Mouse (Mus musculus) c-Kit-negative CD71-positive TER-119-positive erythroid progenitor cells, embryonic 14.5 days (primary cell): ENCODE data around the gene Sema4d.

Experiments used
- DNase-seq: peaks from one replicate; pipeline ENCODE4 v3.0.0-alpha.2; 2013; ENCODE audit warnings: low read depth, low spot score

Sema4d gene

GRCm38 (mm10) chr13:51815865-51816504 is 22.4 kb upstream of the Sema4d start:
- DNase-seq, result no peak

GRCm38 (mm10) chr13:51814646-51815045 is 21.1 kb upstream of the Sema4d start:
- DNase-seq, result no peak

DNA sequence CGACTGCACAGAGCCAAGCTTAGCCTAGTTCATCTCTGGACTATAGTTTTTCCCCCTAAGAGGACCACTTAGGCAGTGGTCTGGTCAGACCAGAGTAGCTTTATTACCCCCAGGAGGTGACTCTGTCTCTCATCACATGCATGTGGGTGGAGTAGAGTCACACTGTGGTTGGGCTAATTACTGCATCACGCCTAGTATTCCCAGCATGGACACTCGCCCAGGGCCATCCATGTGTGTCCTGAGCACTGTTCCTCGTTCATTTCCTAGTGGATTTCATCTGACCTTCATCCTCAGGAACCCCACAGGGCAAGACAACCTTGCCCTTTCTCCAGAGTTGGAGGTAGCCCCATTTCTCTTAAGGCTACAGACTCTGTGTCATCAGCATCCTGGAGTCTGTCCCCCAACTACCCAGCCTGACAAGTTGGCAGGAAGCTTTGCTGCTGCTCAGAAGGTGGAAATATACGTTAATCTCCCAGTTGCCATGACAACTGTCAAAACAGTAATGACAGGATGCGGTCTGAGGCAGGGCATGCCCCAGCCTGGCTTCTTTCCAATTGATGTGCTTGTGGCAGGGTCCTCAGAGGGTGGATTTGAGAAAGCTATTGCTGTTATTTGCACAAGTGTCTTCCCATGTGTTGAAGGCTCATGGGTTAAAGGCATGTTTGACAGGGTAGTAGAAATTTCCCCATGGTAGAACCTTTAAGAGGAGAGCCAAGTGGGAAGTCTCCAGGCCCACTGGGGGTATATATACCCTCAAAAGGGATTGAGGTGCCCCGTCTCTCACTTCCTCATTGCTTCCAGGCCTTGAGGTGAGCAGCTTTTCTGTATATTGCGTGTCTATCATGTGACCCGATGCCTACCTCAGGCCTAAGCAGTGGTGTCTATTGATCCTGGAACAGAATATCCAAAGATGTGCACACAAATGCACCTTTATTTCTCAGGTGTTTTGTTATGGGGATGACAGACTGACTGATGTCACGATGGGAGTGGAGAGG is 20.4 kb upstream of the Sema4d start:
- no peak for DNase-seq

DNA sequence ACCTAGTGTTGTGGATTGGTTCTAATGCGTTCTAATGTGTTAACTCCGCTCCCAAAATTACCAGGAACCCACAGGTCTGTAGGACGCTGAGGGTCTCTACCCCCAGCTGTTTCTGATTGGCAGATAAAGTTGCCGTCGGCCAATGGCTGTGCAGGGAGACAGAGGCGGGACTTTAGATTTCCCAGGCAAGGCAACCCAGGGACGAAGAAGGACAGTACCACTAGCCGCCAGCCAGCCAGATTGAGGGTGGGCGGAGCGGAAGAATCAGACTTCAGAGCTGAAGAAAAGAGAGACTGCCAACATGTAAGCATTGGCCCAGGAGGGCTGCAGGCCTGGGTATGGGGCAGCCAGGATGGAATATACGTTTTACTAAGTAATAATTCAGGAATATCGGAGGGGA is 14.6 kb upstream of the Sema4d start:
- no peak for DNase-seq

DNA sequence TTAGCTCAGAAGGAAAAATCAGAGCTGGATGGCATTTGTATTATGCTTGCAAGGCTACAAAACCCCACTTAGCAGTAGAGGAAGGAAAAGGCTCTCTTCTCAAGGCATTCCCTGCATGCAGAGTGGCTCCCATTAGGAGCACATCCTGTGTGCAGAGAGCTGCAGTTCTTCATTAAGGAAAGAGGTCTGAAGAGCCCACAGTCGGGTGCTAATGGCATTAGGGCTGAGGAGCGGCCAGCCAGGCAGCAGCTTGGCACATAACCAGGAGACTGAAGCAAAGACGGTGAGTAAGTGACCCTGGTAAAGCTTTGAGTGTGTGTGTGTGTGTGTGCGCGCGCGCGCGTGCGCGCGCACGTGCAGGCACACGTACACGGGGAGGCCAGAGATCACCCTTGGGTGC is 12.7 kb upstream of the Sema4d start:
- DNase-seq, result no peak

DNA sequence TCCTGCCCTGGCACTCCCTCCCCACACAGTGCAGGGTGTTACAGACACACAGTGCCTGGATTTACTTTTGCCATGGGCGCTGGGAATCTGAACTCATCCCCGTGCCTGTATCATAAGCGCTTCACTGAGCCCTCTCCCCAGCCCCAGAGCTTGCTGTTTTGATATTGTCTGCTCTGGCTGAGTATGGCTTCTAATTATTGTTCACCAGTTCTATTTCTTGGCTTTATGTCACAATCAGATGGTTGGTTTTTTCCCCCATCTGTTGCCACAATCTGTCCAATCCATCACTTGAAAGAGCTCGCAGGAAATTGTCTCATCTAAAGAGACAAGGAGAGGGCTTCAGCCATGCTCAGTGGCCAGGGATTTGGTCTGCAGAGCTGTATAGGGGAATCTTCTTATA is 12.1 kb upstream of the Sema4d start:
- no peak for DNase-seq

DNA sequence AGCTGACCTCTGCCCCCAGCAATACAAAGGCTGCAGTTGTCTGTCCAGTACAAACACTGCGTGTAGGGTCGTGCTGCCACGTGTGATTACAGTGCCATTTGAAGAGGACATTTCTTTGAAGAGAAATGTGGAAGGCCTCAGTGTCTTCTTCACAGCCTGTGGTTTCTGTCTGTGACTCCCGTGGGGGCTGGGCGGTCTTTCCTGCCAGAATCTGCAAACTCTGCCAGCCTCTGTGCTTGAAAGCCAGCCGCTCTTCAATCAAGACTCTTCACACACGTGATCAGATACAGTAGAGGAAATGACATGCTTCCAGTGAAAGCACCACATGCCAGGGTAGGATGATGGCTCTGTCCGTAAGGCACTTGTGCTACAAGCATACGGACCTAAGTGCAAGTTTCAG is 7.4 kb upstream of the Sema4d start:
- no peak for DNase-seq

DNA sequence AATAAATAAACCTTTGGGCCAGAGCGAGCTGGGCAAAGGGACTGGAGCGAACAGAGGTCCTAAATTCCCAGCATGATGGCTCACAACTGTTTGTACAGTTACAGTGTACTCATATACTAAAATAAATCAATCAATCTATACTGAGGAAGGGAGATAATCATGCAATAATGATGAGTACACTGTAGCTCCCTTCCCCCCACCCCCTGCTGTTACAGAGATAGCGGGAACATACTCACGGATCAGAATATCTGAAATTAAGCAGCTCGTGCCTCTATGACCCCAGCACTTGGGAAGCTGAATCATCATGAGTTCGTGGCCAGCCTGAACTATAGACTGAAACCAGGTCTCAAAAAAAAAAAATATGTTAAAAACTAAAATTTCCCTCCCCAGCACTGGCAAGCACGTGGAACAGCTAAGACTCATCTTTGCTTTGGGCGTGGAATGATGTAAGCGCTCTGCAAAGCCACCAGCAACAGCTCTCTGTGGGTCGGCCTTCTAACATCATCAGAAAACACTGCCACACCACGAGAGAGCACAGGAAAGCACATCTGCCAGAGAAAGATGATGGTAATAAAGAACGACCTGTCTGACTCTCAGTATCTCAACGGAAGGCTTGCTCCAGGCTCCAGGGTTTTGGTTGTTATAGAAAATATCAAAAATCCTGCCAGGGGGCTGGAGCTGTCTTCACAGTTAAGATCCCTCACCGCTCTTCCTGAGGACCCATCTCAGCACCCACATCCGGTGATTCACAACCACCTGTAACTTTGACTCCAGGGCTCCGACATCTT is 6.4 kb upstream of the Sema4d start:
- DNase-seq, result no peak

- no peak for DNase-seq
Observed at GRCm38 (mm10) chr13:51797899-51798746, 4.6 kb upstream of the Sema4d start.

DNA sequence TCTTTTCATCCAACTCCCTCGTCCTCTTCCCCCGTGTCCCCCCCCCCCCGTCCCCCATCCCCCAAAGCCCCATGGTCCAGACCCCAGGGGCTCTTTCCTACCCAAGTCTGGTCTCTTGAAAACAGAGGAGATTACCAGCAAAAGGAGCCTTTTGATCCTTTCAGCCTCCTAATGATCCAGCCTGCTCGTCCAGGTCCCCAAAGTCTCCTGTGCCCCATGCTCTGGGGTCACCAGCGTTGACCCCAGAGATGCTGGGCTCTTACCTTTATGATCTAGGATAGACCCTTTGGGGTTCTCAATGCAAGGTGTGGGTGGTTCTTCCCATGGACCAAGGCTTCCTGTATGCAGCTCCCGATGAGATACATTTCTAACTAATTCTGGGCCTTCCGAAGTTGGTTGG is 401 bp upstream of the Sema4d start:
- no peak for DNase-seq

- no peak for DNase-seq
Observed at GRCm38 (mm10) chr13:51792729-51793424, 670 bp downstream of the Sema4d start.

GRCm38 (mm10) chr13:51792135-51792573 is 1.4 kb downstream of the Sema4d start:
- DNase-seq, result no peak

GRCm38 (mm10) chr13:51791604-51792003 is 1.9 kb downstream of the Sema4d start:
- no peak for DNase-seq

DNA sequence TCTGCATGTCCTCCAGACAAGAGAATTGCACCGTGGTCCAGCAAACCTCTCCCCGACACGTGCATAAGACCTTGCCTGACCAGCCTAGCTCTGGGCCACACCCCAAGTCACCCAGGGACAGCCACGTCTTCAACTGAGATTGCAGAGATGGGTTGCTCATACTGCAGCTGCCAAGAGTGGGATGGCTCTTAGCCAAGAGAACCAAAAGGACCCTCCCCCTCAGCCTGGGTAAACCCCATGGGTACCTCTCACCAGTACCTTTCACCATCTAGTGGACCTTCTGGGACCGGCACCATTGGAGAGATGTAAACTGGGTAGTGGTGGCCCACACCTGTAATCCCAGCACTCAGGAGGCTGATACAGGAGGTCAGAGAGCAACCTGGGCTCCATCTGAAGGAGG is 2.8 kb downstream of the Sema4d start:
- DNase-seq, result no peak

- DNase-seq, result no peak
Observed at GRCm38 (mm10) chr13:51787858-51788257, 5.7 kb downstream of the Sema4d start.

DNA sequence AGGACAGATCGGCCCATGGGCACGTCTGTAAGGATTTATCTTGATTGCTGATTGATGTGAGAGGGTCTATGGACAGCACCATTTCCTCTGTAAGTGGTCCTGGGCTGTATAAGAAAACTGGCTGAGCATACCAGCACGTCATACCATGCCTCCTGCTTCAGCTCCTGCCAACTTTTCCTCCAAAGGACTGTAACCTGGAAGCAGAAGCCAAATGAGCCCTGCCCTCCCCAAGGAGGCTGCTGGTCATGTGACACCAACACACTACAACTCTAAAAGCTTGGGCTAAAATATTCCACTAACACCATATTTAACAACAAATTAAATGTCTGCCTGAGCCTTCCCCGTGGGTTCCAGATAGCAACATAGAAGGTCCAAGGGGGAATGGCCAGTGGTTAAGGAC is 6.9 kb downstream of the Sema4d start:
- no peak for DNase-seq

GRCm38 (mm10) chr13:51784476-51784875 is 9.1 kb downstream of the Sema4d start:
- no peak for DNase-seq

GRCm38 (mm10) chr13:51783857-51784256 is 9.7 kb downstream of the Sema4d start:
- DNase-seq, result no peak

DNA sequence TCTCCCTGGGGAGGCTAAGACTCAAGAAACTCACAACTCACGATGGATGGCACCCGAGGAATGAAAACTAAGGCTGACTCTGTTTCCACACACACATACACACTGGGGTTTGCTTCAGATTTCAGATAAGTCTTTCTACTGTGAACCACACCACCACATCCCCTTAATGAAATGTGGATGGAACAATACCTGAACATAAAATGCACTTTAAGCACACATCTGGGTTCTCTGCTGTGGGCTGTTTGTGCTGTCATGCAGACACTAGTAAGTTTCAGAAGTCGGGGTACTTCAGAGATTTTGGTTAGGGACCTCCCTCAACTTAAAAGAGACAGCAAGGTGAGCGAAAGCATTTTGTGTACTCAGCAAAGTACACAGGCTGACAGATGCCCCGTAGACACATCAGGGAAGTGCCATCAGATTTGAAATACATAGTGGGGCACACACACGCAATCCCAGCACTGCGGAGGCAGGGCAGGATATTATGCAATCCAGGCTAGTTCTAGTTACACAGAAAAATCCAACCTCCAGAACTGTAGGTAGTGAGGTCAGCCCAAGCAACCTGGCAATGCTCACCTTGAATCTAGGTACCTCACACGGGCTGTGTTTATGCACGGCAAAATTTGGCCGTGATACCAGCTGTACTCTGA is 12.9 kb downstream of the Sema4d start:
- DNase-seq, result no peak
